In genomic region chr9:110733102-110733501, GRCm38 (mm10) we compare ENCODE assay signal across 9 mouse cellular contexts. TPM values are rescaled to one million over a fixed set of nuclear protein-coding genes. Genes with fewer than 3 reads are reported as not detected.
DNase-seq lines count a peak whose midpoint lies in the region; ATAC-seq and TF ChIP-seq lines count a peak whose summit lies in the region.
"Had no signal": no experiment of that assay in that cellular context is flagged by ENCODE, and none has a peak within 500 bp of the region (broad histone marks: within the 10 kb centered on the region; RNA-seq: fewer than 3 reads in every experiment).

No protein-coding gene starts in this region.

- no peaks in the 10 kb centered on the region for H3K27me3 ChIP-seq in heart, adult 2 months (ENCODE audit: control insufficient read depth, insufficient read depth, low read length)
- peaks cover 16% of the 10 kb centered on the region for H3K27me3 ChIP-seq in C2C12 (ENCODE audit: control insufficient read depth, insufficient read depth, insufficient read length)
- H3K27me3 ChIP-seq in forebrain, embryonic 15.5 days: peaks cover 19% of the 10 kb centered on the region; the same call in 1 of the 2 replicates
- peaks cover 73% of the 10 kb centered on the region for H3K27me3 ChIP-seq in liver, embryonic 15.5 days

- H3K27ac ChIP-seq in heart, adult 2 months: peak overlapping the region; percentile 68
- H3K27ac ChIP-seq in forebrain, embryonic 15.5 days (replicated peaks): no peak overlapping the region
- peak overlapping the region; percentile 41; the same call in 1 of the 2 replicates for H3K27ac ChIP-seq in liver, embryonic 15.5 days (replicated peaks)

- peak overlapping the region; percentile 54 for H3K4me3 ChIP-seq in heart, adult 2 months
- H3K4me3 ChIP-seq in C2C12 (ENCODE audit: insufficient read depth, poor library complexity, severe bottlenecking): peak overlapping the region; percentile 18
- H3K4me3 ChIP-seq in forebrain, embryonic 15.5 days: peak overlapping the region; percentile 42
- H3K4me3 ChIP-seq in liver, embryonic 15.5 days (replicated peaks): peak overlapping the region; percentile 45

- 9% methylated on average over 8 of the region's 8 CpGs for WGBS in heart, adult 2 months
- WGBS in forebrain, embryonic 15.5 days: 12% methylated on average over 8 of the region's 8 CpGs
- 6% methylated on average over 8 of the region's 8 CpGs for WGBS in liver, embryonic 15.5 days (ENCODE audit: insufficient replicate concordance)

- no peaks in the 10 kb centered on the region for H3K9me3 ChIP-seq in forebrain, embryonic 15.5 days
- H3K9me3 ChIP-seq in liver, embryonic 15.5 days (replicated peaks): no peaks in the 10 kb centered on the region

- ATAC-seq in forebrain, embryonic 15.5 days (replicated peaks): 0 out of 2 replicates have a peak, but pooled peaks have one; percentile 36
- no peak for ATAC-seq in liver, embryonic 15.5 days (ENCODE audit: insufficient read depth)

- no peaks in the 10 kb centered on the region for H3K79me3 ChIP-seq in C2C12 (ENCODE audit: low read depth)

- intact Hi-C loops in heart, adult 2 months (cut with DNase I): no loop called here
- intact Hi-C loops in heart, postnatal 25 days (cut with DNase I): loop anchor here (5.0 kb wide), 1 partner anchor 44 kb away; no protein-coding TSS in a partner anchor

- H3K36me3 ChIP-seq in heart, adult 2 months (ENCODE audit: control insufficient read depth, insufficient read depth, low read length): no peaks in the 10 kb centered on the region
- no peaks in the 10 kb centered on the region for H3K36me3 ChIP-seq in C2C12 (ENCODE audit: control insufficient read depth, insufficient read depth)
- H3K36me3 ChIP-seq in forebrain, embryonic 15.5 days: no peaks in the 10 kb centered on the region
- H3K36me3 ChIP-seq in liver, embryonic 15.5 days (replicated peaks): no peaks in the 10 kb centered on the region

- DNase-seq in heart, adult 2 months: no peak
- DNase-seq in heart, postnatal 25 days (ENCODE audit: low spot score): no peak
- DNase-seq in T-cell, adult 2 months (ENCODE audit: low spot score): no peak
- DNase-seq in urinary bladder, postnatal 25 days (ENCODE audit: low spot score): no peak
- DNase-seq in cerebellum, adult 11-12 months: no peak

- H3ac ChIP-seq in C2C12 (ENCODE audit: control insufficient read depth, insufficient read length, low read depth): peak overlapping the region; percentile 6

- H3K4me1 ChIP-seq in heart, adult 2 months (ENCODE audit: control insufficient read depth, insufficient read depth, low read length): peaks cover 5% of the 10 kb centered on the region
- peaks cover 11% of the 10 kb centered on the region for H3K4me1 ChIP-seq in forebrain, embryonic 15.5 days
- peaks cover 22% of the 10 kb centered on the region for H3K4me1 ChIP-seq in liver, embryonic 15.5 days (replicated peaks)

- H3K9ac ChIP-seq in heart, adult 2 months (ENCODE audit: low read depth, low read length): peak overlapping the region; percentile 51
- peak overlapping the region; percentile 41; the same call in 1 of the 2 replicates for H3K9ac ChIP-seq in forebrain, embryonic 15.5 days (replicated peaks)
- peak overlapping the region; percentile 12; the same call in 1 of the 2 replicates for H3K9ac ChIP-seq in liver, embryonic 15.5 days

- TF ChIP-seq EP300 in heart, adult 2 months (IDR thresholded peaks at IDR 0.05; ENCODE audit: insufficient read depth, low read depth, low read length): no peak

- H3K4me2 ChIP-seq in forebrain, embryonic 15.5 days (replicated peaks): peak overlapping the region; percentile 79
- H3K4me2 ChIP-seq in liver, embryonic 15.5 days: peak overlapping the region; percentile 72

- no peaks in the 10 kb centered on the region for H3K79me2 ChIP-seq in heart, adult 2 months (replicated peaks; ENCODE audit: control insufficient read depth, insufficient read depth, low read length)
- no peaks in the 10 kb centered on the region for H3K79me2 ChIP-seq in C2C12 (ENCODE audit: control insufficient read depth, insufficient read depth)

- no peak for TF ChIP-seq POLR2A in heart, adult 2 months (IDR thresholded peaks at IDR 0.05; ENCODE audit: insufficient read depth, low read depth, low read length)

- TF ChIP-seq CTCF in heart, adult 2 months (IDR thresholded peaks at IDR 0.05): no peak
- no peak for TF ChIP-seq CTCF in C2C12 (IDR thresholded peaks at IDR 0.05; ENCODE audit: control insufficient read depth, insufficient read depth, insufficient read length)

TF ChIP-seq in C2C12, 6 proteins besides CTCF, POLR2A, EP300 and RAD21:
- TF ChIP-seq CEBPB (IDR thresholded peaks at IDR 0.05; ENCODE audit: low read depth): no peak
- no peak for TF ChIP-seq MYOG (IDR thresholded peaks at IDR 0.05; ENCODE audit: control insufficient read depth, extremely low read depth, insufficient read length)
- no peak for TF ChIP-seq USF1 (IDR thresholded peaks at IDR 0.05; ENCODE audit: low read depth)
- no peak for TF ChIP-seq MAX (IDR thresholded peaks at IDR 0.05)
- TF ChIP-seq MYOD1 (IDR thresholded peaks at IDR 0.05; ENCODE audit: control insufficient read depth, insufficient read length, low read depth): no peak
- no peak for TF ChIP-seq FOSL1 (IDR thresholded peaks at IDR 0.05; ENCODE audit: insufficient read depth, low read length, poor library complexity, severe bottlenecking)
TF ChIP-seq in C2C12: peak in this region for 0.

RNA-seq across cellular contexts. Expression of gene Myl3, which starts 8.6 kb away (rescaled TPM):
- over 10,000 TPM in 1 of 2 experiments, 1,000 to 10,000 TPM in 1; 9,326 to 11,139 TPM for total RNA-seq in heart, adult 2 months (2021)
- 9,227 and 12,279 TPM in 2 replicates for polyA plus RNA-seq in heart, adult 2 months (2012; rRNA removed)
- total RNA-seq in heart, postnatal 25 days (2021): over 10,000 TPM; 11,742 to 12,072 TPM
- polyA plus RNA-seq in C2C12 (2012; fragmentation: generic; extraction: Trizol): not detected
- 0.45 and 1.3 TPM in 2 replicates for polyA plus RNA-seq in forebrain, embryonic 15.5 days (2015; fragmentation: Nextera tagmentation; extraction: Ambion mirVana)
- polyA plus RNA-seq in liver, embryonic 15.5 days (2015; fragmentation: Nextera tagmentation; extraction: Ambion mirVana): 2.8 and 3.0 TPM in 2 replicates
- total RNA-seq: megakaryocyte-erythroid progenitor cell, adult 5-6 weeks had no signal

RNA-seq across cellular contexts. Expression of gene Pth1r, which starts 13.8 kb away (rescaled TPM):
- 1 to 10 TPM; 6.0 to 7.0 TPM for total RNA-seq in heart, adult 2 months (2021)
- polyA plus RNA-seq in heart, adult 2 months (2012; rRNA removed): 10.3 and 12.6 TPM in 2 replicates
- 1 to 10 TPM; 7.6 to 7.9 TPM for total RNA-seq in heart, postnatal 25 days (2021)
- 0.12 TPM for polyA plus RNA-seq in C2C12 (2012; fragmentation: generic; extraction: Trizol)
- polyA plus RNA-seq in forebrain, embryonic 15.5 days (2015; fragmentation: Nextera tagmentation; extraction: Ambion mirVana): 6.3 and 7.0 TPM in 2 replicates
- polyA plus RNA-seq in liver, embryonic 15.5 days (2015; fragmentation: Nextera tagmentation; extraction: Ambion mirVana): 3.0 and 3.6 TPM in 2 replicates
- total RNA-seq: megakaryocyte-erythroid progenitor cell, adult 5-6 weeks had no signal

Comparison
In these comparisons a context has a peak if more than half of its experiments do, and no peak if none do; other contexts are left out.
1. RNA of gene Myl3, which starts 8.6 kb away (polyA plus RNA-seq): 9,227 to 12,279 TPM in heart, adult 2 months; 2.8 to 3.0 TPM in liver, embryonic 15.5 days, 0.45 to 1.3 TPM in forebrain, embryonic 15.5 days and not detected in C2C12 (single experiment); every median in the first group is over 1,000 times any median in the second.
2. Peak in every context shown above with its lines, with median percentiles within 50 percentile points of each other: H3K4me3 ChIP-seq and H3K9ac ChIP-seq.